8 mouse cellular contexts compared by ENCODE assay signal in the genomic region with DNA sequence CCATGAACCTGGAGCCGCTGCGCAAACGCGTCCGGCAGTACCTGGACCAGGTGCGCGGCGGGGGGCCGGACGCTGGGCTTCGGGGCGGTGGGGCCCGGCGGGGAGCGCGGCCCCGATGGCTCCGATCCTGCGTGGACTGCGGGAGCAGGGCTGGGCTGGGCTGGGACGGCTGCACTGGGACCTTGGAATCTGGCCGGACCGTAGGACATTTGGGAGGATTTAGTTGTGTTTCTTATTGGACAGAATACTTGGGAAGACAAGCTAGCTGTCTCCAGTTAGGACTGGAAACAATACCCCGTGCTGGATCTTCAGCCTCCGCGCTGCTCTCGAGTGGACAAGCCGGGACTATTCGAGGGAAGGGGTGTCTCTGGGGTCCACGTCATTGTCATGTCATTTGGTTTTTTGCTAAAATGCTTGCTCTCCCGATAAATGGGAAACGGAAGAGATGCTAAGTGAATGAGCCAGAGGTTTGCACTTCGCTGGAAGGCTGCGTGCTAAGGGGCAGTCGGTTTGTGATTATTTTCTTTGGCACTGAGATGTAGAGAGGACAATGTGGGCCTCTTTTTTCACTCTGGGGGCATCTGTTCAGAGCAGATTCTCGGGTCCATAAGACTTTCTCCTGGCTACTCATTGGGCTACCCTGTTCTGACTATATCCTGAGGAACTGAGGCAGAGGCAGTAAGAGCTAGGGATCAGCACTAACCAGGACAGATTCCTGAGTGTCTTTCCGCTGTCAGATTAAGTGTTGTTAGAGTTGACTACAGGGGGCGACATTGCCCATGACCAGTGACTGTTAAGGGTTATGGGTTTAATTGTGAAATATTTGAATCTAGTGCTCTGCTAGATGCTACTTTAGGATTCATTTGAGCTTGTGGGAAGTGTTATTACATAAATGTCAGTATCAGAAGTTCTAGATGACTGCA. TPM values are rescaled to one million over a fixed set of nuclear protein-coding genes. Genes with fewer than 3 reads are reported as not detected.
A peak's percentile ranks its signal among the peaks of the same experiment; 100 is the strongest.
DNase-seq lines count a peak whose midpoint lies in the region; ATAC-seq and TF ChIP-seq lines count a peak whose summit lies in the region.

No protein-coding gene starts in this region.

- no peaks in the 10 kb centered on the region for H3K27me3 ChIP-seq in forebrain, embryonic 13.5 days
- H3K27me3 ChIP-seq in hindbrain, postnatal 0 days (ENCODE audit: insufficient read depth, low read length): no peaks in the 10 kb centered on the region

- H3K9ac ChIP-seq in forebrain, embryonic 13.5 days: peak overlapping the region; percentile 89
- H3K9ac ChIP-seq in hindbrain, postnatal 0 days (replicated peaks; ENCODE audit: low read length): peak overlapping the region; percentile 91

- peak overlapping the region; percentile 76 for H3K4me2 ChIP-seq in forebrain, embryonic 13.5 days
- peak overlapping the region; percentile 82 for H3K4me2 ChIP-seq in hindbrain, postnatal 0 days (ENCODE audit: low read depth, low read length)

- ATAC-seq in frontal cortex, adult (ENCODE audit: low TSS enrichment): peak; percentile 46; the same call in 1 of the 2 replicates
- ATAC-seq in forebrain, embryonic 13.5 days: peak; percentile 71
- ATAC-seq in hindbrain, postnatal 0 days: peak; percentile 75
- ATAC-seq in megakaryocyte-erythroid progenitor cell, adult 5-6 weeks (replicated peaks; ENCODE audit: low FRiP score, low TSS enrichment, poor library complexity, severe bottlenecking): peak; percentile 80

- DNase-seq in frontal cortex, postnatal 25 days (ENCODE audit: low spot score in 2 of 2): no peak
- peak; percentile 79 for DNase-seq in c-Kit-positive CD71-positive TER-119-negative erythroid progenitor cells, embryonic 14.5 days (ENCODE audit: low read depth)
- peak; percentile 65 for DNase-seq in hindbrain, postnatal 0 days (ENCODE audit: low spot score)
- DNase-seq in left cerebral cortex, postnatal 25 days (ENCODE audit: low spot score in 2 of 2): peak; percentile 18 to 37
- peak; percentile 62 to 78 for DNase-seq in spleen, postnatal 4 days (ENCODE audit: low spot score in 2 of 2)

- peak; percentile 72 for TF ChIP-seq CTCF in hindbrain, postnatal 0 days (IDR thresholded peaks at IDR 0.05; ENCODE audit: low read depth)

- WGBS in forebrain, embryonic 13.5 days: under 1% methylated on average over 37 of the region's 38 CpGs
- WGBS in hindbrain, postnatal 0 days: under 1% methylated on average over 38 of the region's 38 CpGs

- H3K9me3 ChIP-seq in forebrain, embryonic 13.5 days (replicated peaks): no peaks in the 10 kb centered on the region
- H3K9me3 ChIP-seq in hindbrain, postnatal 0 days (ENCODE audit: low read length): no peaks in the 10 kb centered on the region

- H3K36me3 ChIP-seq in forebrain, embryonic 13.5 days (ENCODE audit: poor library complexity, severe bottlenecking): peaks cover 21% of the 10 kb centered on the region
- H3K36me3 ChIP-seq in hindbrain, postnatal 0 days (ENCODE audit: insufficient read depth, low read length): peaks cover 18% of the 10 kb centered on the region

- H3K4me3 ChIP-seq in forebrain, embryonic 13.5 days: peak overlapping the region; percentile 88
- peak overlapping the region; percentile 100 for H3K4me3 ChIP-seq in hindbrain, postnatal 0 days (ENCODE audit: low read length)

- intact Hi-C loops in left cerebral cortex, postnatal 25 days (cut with DNase I): loop anchor here (10.0 kb wide), 1 partner anchor 343 kb away; no protein-coding TSS in a partner anchor

- peaks cover 22% of the 10 kb centered on the region for H3K4me1 ChIP-seq in forebrain, embryonic 13.5 days
- H3K4me1 ChIP-seq in hindbrain, postnatal 0 days (ENCODE audit: insufficient read depth, low read length): peaks cover 16% of the 10 kb centered on the region

- peak overlapping the region; percentile 61 for H3K27ac ChIP-seq in forebrain, embryonic 13.5 days
- peak overlapping the region; percentile 89 for H3K27ac ChIP-seq in hindbrain, postnatal 0 days

RNA-seq across cellular contexts. Expression of a gene that starts 0.6 kb away (rescaled TPM):
- 191 and 206 TPM in 2 replicates for polyA plus RNA-seq in forebrain, embryonic 13.5 days (2015; fragmentation: Nextera tagmentation; extraction: Ambion mirVana)
- 97.7 and 130 TPM in 2 replicates for total RNA-seq in hindbrain, postnatal 0 days (2014; rRNA removed)
- polyA plus RNA-seq in hindbrain, postnatal 0 days (2015; fragmentation: Nextera tagmentation; extraction: Ambion mirVana): 99.9 and 103 TPM in 2 replicates
- total RNA-seq in left cerebral cortex, postnatal 25 days (2021): 10 to 100 TPM; 49.6 to 51.6 TPM
- total RNA-seq in megakaryocyte-erythroid progenitor cell, adult 5-6 weeks (2014; fragmentation: Nextera tagmentation): 48.8 and 72.3 TPM in 2 replicates
- total RNA-seq in megakaryocyte-erythroid progenitor cell, adult 5-6 weeks (2017): 52.0 and 55.6 TPM in 2 replicates

RNA-seq across cellular contexts. Expression of a gene that starts 27.3 kb away (rescaled TPM):
- 40.6 and 42.2 TPM in 2 replicates for polyA plus RNA-seq in forebrain, embryonic 13.5 days (2015; fragmentation: Nextera tagmentation; extraction: Ambion mirVana)
- 14.7 and 20.6 TPM in 2 replicates for total RNA-seq in hindbrain, postnatal 0 days (2014; rRNA removed)
- 44.9 and 51.3 TPM in 2 replicates for polyA plus RNA-seq in hindbrain, postnatal 0 days (2015; fragmentation: Nextera tagmentation; extraction: Ambion mirVana)
- 10 to 100 TPM; 32.5 to 33.8 TPM for total RNA-seq in left cerebral cortex, postnatal 25 days (2021)
- total RNA-seq in megakaryocyte-erythroid progenitor cell, adult 5-6 weeks (2014; fragmentation: Nextera tagmentation): 19.9 and 29.4 TPM in 2 replicates
- 32.6 and 33.0 TPM in 2 replicates for total RNA-seq in megakaryocyte-erythroid progenitor cell, adult 5-6 weeks (2017)

RNA-seq across cellular contexts. Expression of a gene that starts 52.4 kb away (rescaled TPM):
- 1.4 and 1.8 TPM in 2 replicates for polyA plus RNA-seq in forebrain, embryonic 13.5 days (2015; fragmentation: Nextera tagmentation; extraction: Ambion mirVana)
- 0.54 and 0.84 TPM in 2 replicates for total RNA-seq in hindbrain, postnatal 0 days (2014; rRNA removed)
- polyA plus RNA-seq in hindbrain, postnatal 0 days (2015; fragmentation: Nextera tagmentation; extraction: Ambion mirVana): 1.8 TPM in 2 replicates
- total RNA-seq in left cerebral cortex, postnatal 25 days (2021): 1 to 10 TPM in 1 of 2 experiments, under 1 TPM in 1; 0.76 to 1.4 TPM
- total RNA-seq in megakaryocyte-erythroid progenitor cell, adult 5-6 weeks (2014; fragmentation: Nextera tagmentation): not detected in 2 replicates
- total RNA-seq in megakaryocyte-erythroid progenitor cell, adult 5-6 weeks (2017): not detected in 2 replicates

Comparison
In these comparisons a context has a peak if more than half of its experiments do, and no peak if none do; other contexts are left out.
1. DNase-seq: peak in c-Kit-positive CD71-positive TER-119-negative erythroid progenitor cells, embryonic 14.5 days (single experiment), hindbrain, postnatal 0 days (single experiment), left cerebral cortex, postnatal 25 days (2 of 2) and spleen, postnatal 4 days (2 of 2); none in frontal cortex, postnatal 25 days (0 of 2).
2. Peak in every context shown above with its lines, with median percentiles within 50 percentile points of each other: ATAC-seq.